Mouse (Mus musculus): ENCODE data around the gene Rims1. TPM values are rescaled to one million over a fixed set of nuclear protein-coding genes. Genes with fewer than 3 reads are reported as not detected.

The Rims1 gene
- 2.1 and 2.9 TPM in 2 replicates for polyA plus RNA-seq (2014; fragmentation: Nextera tagmentation; extraction: Ambion mirVana)

- H3K9ac ChIP-seq (ENCODE audit: low read depth, low read length), result peak within 1 kb of the TSS; percentile 81
Measured at GRCm38 (mm10) chr1:22805726-22806625, at the start of gene Rims1. Gene Rims1 (minus strand): TSS chr1:22805994.

DNA sequence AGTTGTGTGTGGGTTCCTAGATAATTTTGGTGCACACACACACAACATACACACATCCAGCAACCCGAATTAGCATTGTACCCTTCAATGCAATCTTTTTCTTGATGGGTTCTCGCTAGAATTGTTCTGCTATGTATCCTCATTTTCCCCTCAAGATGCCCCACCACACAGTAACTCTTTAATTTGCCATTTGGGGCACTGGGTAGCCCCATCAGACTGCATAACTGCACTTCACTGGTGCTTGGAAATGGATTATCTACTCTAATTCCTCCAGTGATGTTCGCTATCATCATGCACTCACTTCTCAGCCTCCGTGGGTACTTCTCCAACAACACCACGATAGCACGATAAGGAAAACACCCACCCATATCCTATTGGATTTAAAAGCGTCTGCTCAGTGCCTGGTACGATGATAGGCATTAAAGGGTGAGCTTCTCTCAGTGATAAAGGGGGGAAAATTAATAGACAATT lies 867 bp upstream of the Rims1 start:
- H3K4me2 ChIP-seq (ENCODE audit: low read depth, low read length), result peak overlapping the region; percentile 77
- H3K4me3 ChIP-seq (ENCODE audit: low read depth, low read length), result peak overlapping the region; percentile 71
- H3K27ac ChIP-seq (replicated peaks; ENCODE audit: low read depth, low read length), result no peak overlapping the region
- no peak for DNase-seq (ENCODE audit: low spot score)
- no peaks in the 10 kb centered on the region for H3K9me3 ChIP-seq (ENCODE audit: control insufficient read depth, low read length)
- H3K27me3 ChIP-seq (replicated peaks; ENCODE audit: control insufficient read depth, insufficient read depth, low read length), result peaks cover 13% of the 10 kb centered on the region; the same call in 1 of the 2 replicates
- 0 out of 2 replicates have a peak, but pooled peaks cover 5% of the 10 kb centered on the region for H3K4me1 ChIP-seq (ENCODE audit: control insufficient read depth, insufficient read depth, low read length)
- H3K9ac ChIP-seq (ENCODE audit: low read depth, low read length), result peak overlapping the region; percentile 81; the same call in 1 of the 2 replicates
- no peaks in the 10 kb centered on the region for H3K36me3 ChIP-seq (ENCODE audit: control insufficient read depth, insufficient read depth, low read length)
- no peak for ATAC-seq (ENCODE audit: low read depth)
- WGBS, result 27% methylated on average over 8 of the region's 8 CpGs

More at GRCm38 (mm10) chr1:22805726-22806625, at the start of gene Rims1:
- ATAC-seq (ENCODE audit: low read depth) (peak; percentile 93), DNase-seq (ENCODE audit: low spot score) (peak; percentile 77)
- Histone ChIP-seq H3K27ac (replicated peaks; ENCODE audit: low read depth, low read length) (no peak within 1 kb of the TSS), H3K27me3 (replicated peaks; ENCODE audit: control insufficient read depth, insufficient read depth, low read length) (peaks cover 13% of the 10 kb centered on the region; the same call in 1 of the 2 replicates), H3K9me3 (ENCODE audit: control insufficient read depth, low read length) (no peaks in the 10 kb centered on the region), H3K4me1 (ENCODE audit: control insufficient read depth, insufficient read depth, low read length) (0 out of 2 replicates have a peak, but pooled peaks cover 5% of the 10 kb centered on the region), H3K4me3 (ENCODE audit: low read depth, low read length) (peak within 1 kb of the TSS; percentile 71), H3K36me3 (ENCODE audit: control insufficient read depth, insufficient read depth, low read length) (no peaks in the 10 kb centered on the region), H3K4me2 (ENCODE audit: low read depth, low read length) (peak within 1 kb of the TSS; percentile 77)
- WGBS, result 1% methylated on average over 25 of the region's 76 CpGs

GRCm38 (mm10) chr1:22805025-22805725 lies 619 bp downstream of the Rims1 start:
- ATAC-seq (ENCODE audit: low read depth) (no peak; the same call in 1 of the 2 replicates), DNase-seq (ENCODE audit: low spot score) (no peak)
- Histone ChIP-seq H3K36me3 (ENCODE audit: control insufficient read depth, insufficient read depth, low read length) (no peaks in the 10 kb centered on the region), H3K4me1 (ENCODE audit: control insufficient read depth, insufficient read depth, low read length) (0 out of 2 replicates have a peak, but pooled peaks cover 5% of the 10 kb centered on the region), H3K27me3 (replicated peaks; ENCODE audit: control insufficient read depth, insufficient read depth, low read length) (peaks cover 13% of the 10 kb centered on the region; the same call in 1 of the 2 replicates), H3K9ac (ENCODE audit: low read depth, low read length) (peak overlapping the region; percentile 81), H3K9me3 (ENCODE audit: control insufficient read depth, low read length) (no peaks in the 10 kb centered on the region), H3K27ac (replicated peaks; ENCODE audit: low read depth, low read length) (no peak overlapping the region), H3K4me3 (ENCODE audit: low read depth, low read length) (peak overlapping the region; percentile 71), H3K4me2 (ENCODE audit: low read depth, low read length) (peak overlapping the region; percentile 77)
- WGBS, result 5% methylated on average over 12 of the region's 15 CpGs

DNA sequence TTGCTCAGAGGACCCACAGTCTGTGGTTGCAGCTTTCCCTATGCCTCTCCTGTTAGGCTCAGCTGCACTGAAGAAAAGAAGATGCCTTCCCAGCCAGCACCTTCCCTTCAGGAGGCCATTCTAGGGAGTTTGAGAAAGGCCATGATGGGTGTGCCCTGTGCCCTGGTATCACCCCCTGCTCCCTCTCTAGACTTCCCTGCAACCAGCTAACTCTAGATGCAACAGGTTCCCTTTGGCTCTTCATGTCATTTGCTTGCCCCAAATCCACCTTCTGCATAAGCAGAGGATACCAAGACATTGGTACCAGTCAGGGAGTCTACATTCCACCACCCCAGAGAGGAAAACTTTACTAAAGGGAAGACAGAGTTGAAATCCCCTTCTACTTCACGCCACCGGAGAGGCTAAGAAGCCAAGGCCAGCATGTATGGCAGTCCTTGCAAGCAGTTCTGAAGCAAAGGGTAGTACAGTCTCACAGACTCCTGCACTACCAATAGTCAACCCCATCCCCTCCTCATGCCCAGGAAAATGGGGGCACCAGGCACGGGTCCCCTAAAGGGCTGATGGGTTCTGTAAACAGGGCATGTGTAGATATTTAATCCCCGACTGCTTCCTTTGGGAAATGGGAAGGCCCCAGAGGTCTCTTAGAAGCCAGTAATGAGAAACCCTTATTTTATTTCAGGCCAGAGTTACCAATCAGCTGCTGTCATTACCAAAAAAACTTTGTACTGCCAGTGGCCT lies 1.5 kb downstream of the Rims1 start:
- Histone ChIP-seq H3K36me3 (ENCODE audit: control insufficient read depth, insufficient read depth, low read length) (no peaks in the 10 kb centered on the region), H3K4me1 (ENCODE audit: control insufficient read depth, insufficient read depth, low read length) (0 out of 2 replicates have a peak, but pooled peaks cover 5% of the 10 kb centered on the region), H3K27ac (replicated peaks; ENCODE audit: low read depth, low read length) (no peak overlapping the region), H3K9ac (ENCODE audit: low read depth, low read length) (no peak overlapping the region), H3K9me3 (ENCODE audit: control insufficient read depth, low read length) (no peaks in the 10 kb centered on the region), H3K27me3 (replicated peaks; ENCODE audit: control insufficient read depth, insufficient read depth, low read length) (peaks cover 13% of the 10 kb centered on the region; the same call in 1 of the 2 replicates), H3K4me3 (ENCODE audit: low read depth, low read length) (0 out of 2 replicates have a peak overlapping the region, but pooled peaks have one; percentile 71), H3K4me2 (ENCODE audit: low read depth, low read length) (peak overlapping the region; percentile 77; the same call in 1 of the 2 replicates)
- no peak for DNase-seq (ENCODE audit: low spot score)
- 65% methylated on average over 4 of the region's 4 CpGs for WGBS
- ATAC-seq (ENCODE audit: low read depth), result no peak

DNA sequence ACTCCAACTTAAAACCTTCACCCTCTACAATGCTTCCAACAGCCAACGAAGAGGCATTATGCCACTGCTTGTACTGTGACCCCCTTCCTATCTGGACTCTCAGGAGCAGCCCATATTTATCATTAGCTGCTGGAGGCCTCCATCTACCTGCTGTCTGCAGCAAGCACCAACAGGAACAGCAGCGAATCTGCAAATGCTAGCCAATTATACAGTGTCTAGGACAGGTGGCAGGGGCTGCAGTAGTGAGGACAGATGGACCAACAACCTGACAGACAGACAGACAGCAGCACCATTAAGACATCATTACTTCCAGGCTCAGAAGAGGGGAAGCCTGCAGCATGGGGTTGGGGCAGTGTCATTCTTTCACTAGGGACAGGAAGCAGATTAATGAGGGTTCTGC lies 2.3 kb downstream of the Rims1 start:
- Histone ChIP-seq H3K27me3 (replicated peaks; ENCODE audit: control insufficient read depth, insufficient read depth, low read length) (peaks cover 13% of the 10 kb centered on the region; the same call in 1 of the 2 replicates), H3K27ac (replicated peaks; ENCODE audit: low read depth, low read length) (no peak overlapping the region), H3K4me3 (ENCODE audit: low read depth, low read length) (no peak overlapping the region), H3K36me3 (ENCODE audit: control insufficient read depth, insufficient read depth, low read length) (no peaks in the 10 kb centered on the region), H3K4me2 (ENCODE audit: low read depth, low read length) (no peak overlapping the region), H3K4me1 (ENCODE audit: control insufficient read depth, insufficient read depth, low read length) (0 out of 2 replicates have a peak, but pooled peaks cover 5% of the 10 kb centered on the region), H3K9me3 (ENCODE audit: control insufficient read depth, low read length) (no peaks in the 10 kb centered on the region), H3K9ac (ENCODE audit: low read depth, low read length) (no peak overlapping the region)
- ATAC-seq (ENCODE audit: low read depth) (no peak), DNase-seq (ENCODE audit: low spot score) (no peak)
- 80% methylated on average over 2 of the region's 2 CpGs for WGBS

DNA sequence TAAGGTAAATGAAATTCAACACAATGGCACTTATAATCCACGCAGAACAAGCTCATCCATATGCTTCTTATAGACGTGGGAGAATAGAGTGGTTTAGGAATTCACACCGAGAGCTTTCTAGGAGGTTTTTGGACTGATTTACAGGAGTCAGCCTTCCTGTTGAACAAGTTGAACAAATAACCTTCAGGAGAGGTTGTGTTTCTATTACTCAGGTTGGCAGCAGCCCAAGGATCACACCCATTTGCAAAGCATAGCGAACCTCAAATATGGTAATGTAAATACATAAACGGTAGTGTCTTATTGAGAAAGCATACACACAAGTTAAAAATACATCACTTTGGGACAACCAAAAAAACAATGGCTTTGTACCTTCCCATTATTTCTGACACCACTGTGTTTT lies 5.5 kb downstream of the Rims1 start:
- Histone ChIP-seq H3K4me1 (ENCODE audit: control insufficient read depth, insufficient read depth, low read length) (no peaks in the 10 kb centered on the region), H3K9me3 (ENCODE audit: control insufficient read depth, low read length) (no peaks in the 10 kb centered on the region), H3K27me3 (replicated peaks; ENCODE audit: control insufficient read depth, insufficient read depth, low read length) (no peaks in the 10 kb centered on the region), H3K36me3 (ENCODE audit: control insufficient read depth, insufficient read depth, low read length) (no peaks in the 10 kb centered on the region), H3K4me2 (ENCODE audit: low read depth, low read length) (no peak overlapping the region), H3K4me3 (ENCODE audit: low read depth, low read length) (no peak overlapping the region), H3K9ac (ENCODE audit: low read depth, low read length) (no peak overlapping the region), H3K27ac (replicated peaks; ENCODE audit: low read depth, low read length) (no peak overlapping the region)
- ATAC-seq (ENCODE audit: low read depth) (no peak), DNase-seq (ENCODE audit: low spot score) (peak; percentile 58)
- WGBS, result 66% methylated on average over 5 of the region's 5 CpGs

DNA sequence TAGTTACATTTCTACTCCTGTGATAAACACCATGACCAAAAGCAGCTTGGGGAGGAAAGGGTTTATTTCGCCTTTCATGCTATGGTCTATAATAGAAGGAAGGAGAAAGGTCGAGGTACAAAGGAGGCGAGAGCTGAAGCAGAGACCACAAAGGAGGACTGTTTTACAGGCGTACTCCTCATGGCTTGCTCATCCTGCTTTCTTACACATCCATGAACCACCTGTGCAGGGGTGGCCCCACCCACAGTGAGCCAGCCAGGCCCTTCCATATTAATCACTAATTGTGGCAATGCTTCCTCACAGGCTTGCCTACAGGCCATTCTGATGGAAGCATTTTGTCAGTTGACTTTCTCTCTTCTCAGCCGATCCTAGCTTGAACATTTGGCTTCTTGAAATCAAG lies 8.7 kb downstream of the Rims1 start:
- DNase-seq (ENCODE audit: low spot score) (no peak), ATAC-seq (ENCODE audit: low read depth) (no peak)
- H3K27ac ChIP-seq (replicated peaks; ENCODE audit: low read depth, low read length), result no peak overlapping the region
- no peaks in the 10 kb centered on the region for H3K27me3 ChIP-seq (replicated peaks; ENCODE audit: control insufficient read depth, insufficient read depth, low read length)
- H3K36me3 ChIP-seq (ENCODE audit: control insufficient read depth, insufficient read depth, low read length), result no peaks in the 10 kb centered on the region
- 75% methylated on average over 5 of the region's 5 CpGs for WGBS
- no peak overlapping the region for H3K4me2 ChIP-seq (ENCODE audit: low read depth, low read length)
- no peak overlapping the region for H3K9ac ChIP-seq (ENCODE audit: low read depth, low read length)
- no peak overlapping the region for H3K4me3 ChIP-seq (ENCODE audit: low read depth, low read length)
- H3K9me3 ChIP-seq (ENCODE audit: control insufficient read depth, low read length), result no peaks in the 10 kb centered on the region
- no peaks in the 10 kb centered on the region for H3K4me1 ChIP-seq (ENCODE audit: control insufficient read depth, insufficient read depth, low read length)
